Mouse (Mus musculus): ENCODE results near the gene Kif1c. TPM values are rescaled to one million over a fixed set of nuclear protein-coding genes. Genes with fewer than 3 reads are reported as not detected.

The Kif1c gene
- polyA plus RNA-seq, 1 experiment from 2014 or later: 1.5 TPM

GRCm38 (mm10) chr11:70671333-70672047 lies 28.9 kb upstream of the Kif1c start:
- H3K4me3 ChIP-seq (replicated peaks; ENCODE audit: low read length): no peak overlapping the region
- no peaks in the 10 kb centered on the region for H3K27me3 ChIP-seq (replicated peaks; ENCODE audit: control insufficient read depth, insufficient read depth, low read length)
- H3K27ac ChIP-seq (ENCODE audit: low read length): no peak overlapping the region
- no peak overlapping the region for H3K4me2 ChIP-seq (ENCODE audit: low read length)
- H3K36me3 ChIP-seq (ENCODE audit: control insufficient read depth, insufficient read depth): no peaks in the 10 kb centered on the region; the same call in 1 of the 2 replicates
- H3K4me1 ChIP-seq (replicated peaks; ENCODE audit: control insufficient read depth, insufficient read depth, low read length): peaks cover 24% of the 10 kb centered on the region
- ATAC-seq: no peak
- 81% methylated on average over 16 of the region's 16 CpGs for WGBS
- H3K9ac ChIP-seq (replicated peaks; ENCODE audit: low read depth, low read length): no peak overlapping the region
- no peaks in the 10 kb centered on the region for H3K9me3 ChIP-seq (ENCODE audit: control insufficient read depth, low read length)

DNA sequence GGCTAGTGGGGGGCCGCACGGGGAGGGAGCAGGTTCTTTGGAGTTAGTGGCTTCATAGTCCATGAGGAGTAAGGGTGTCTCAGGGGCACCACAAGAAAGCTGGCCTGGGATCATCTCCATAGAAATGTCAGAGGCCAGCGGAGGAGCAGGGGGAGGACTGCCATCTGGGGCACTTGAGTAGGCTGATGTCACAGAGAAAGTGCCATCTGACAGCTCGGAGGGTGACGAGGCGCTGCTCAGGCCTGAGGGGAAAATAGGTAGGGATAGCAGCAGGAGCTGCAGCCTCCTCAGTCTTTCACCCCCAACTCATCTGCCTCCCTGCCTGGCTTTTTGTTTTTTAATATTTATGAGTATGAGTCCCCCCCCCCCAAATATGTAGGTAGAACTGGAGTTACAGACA lies 26.3 kb upstream of the Kif1c start:
- Histone ChIP-seq H3K4me1 (replicated peaks; ENCODE audit: control insufficient read depth, insufficient read depth, low read length) (peaks cover 13% of the 10 kb centered on the region), H3K27me3 (replicated peaks; ENCODE audit: control insufficient read depth, insufficient read depth, low read length) (no peaks in the 10 kb centered on the region), H3K9me3 (ENCODE audit: control insufficient read depth, low read length) (no peaks in the 10 kb centered on the region), H3K9ac (replicated peaks; ENCODE audit: low read depth, low read length) (no peak overlapping the region), H3K27ac (ENCODE audit: low read length) (no peak overlapping the region), H3K4me3 (replicated peaks; ENCODE audit: low read length) (no peak overlapping the region), H3K36me3 (ENCODE audit: control insufficient read depth, insufficient read depth) (no peaks in the 10 kb centered on the region; the same call in 1 of the 2 replicates), H3K4me2 (ENCODE audit: low read length) (no peak overlapping the region)
- no peak for ATAC-seq
- WGBS: 58% methylated on average over 6 of the region's 6 CpGs

DNA sequence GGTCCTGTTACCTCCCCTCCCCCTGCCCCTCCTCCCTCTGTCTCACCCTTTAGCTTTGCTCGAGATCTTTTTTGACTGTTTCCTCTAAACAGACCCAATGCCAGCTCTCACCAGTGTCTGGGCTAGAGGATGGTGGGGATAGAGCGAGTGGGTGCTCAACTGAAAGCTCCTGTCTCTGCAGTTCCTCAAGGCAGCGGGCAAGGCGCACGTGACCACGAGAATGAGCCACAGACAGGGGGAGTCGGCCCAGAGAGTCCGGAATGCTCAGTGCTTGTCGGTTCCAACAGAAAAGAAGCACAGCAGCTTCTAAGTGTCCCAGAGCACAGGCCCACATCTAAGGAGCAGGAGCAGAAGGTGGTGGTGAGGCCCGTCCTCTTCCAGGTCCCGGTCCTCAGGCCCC lies 25.8 kb upstream of the Kif1c start:
- ATAC-seq: no peak
- Histone ChIP-seq H3K4me2 (ENCODE audit: low read length) (no peak overlapping the region), H3K36me3 (ENCODE audit: control insufficient read depth, insufficient read depth) (peaks cover 3% of the 10 kb centered on the region), H3K9me3 (ENCODE audit: control insufficient read depth, low read length) (no peaks in the 10 kb centered on the region), H3K27ac (ENCODE audit: low read length) (no peak overlapping the region), H3K4me1 (replicated peaks; ENCODE audit: control insufficient read depth, insufficient read depth, low read length) (peaks cover 13% of the 10 kb centered on the region), H3K9ac (replicated peaks; ENCODE audit: low read depth, low read length) (no peak overlapping the region), H3K27me3 (replicated peaks; ENCODE audit: control insufficient read depth, insufficient read depth, low read length) (no peaks in the 10 kb centered on the region), H3K4me3 (replicated peaks; ENCODE audit: low read length) (no peak overlapping the region)
- 70% methylated on average over 11 of the region's 11 CpGs for WGBS

DNA sequence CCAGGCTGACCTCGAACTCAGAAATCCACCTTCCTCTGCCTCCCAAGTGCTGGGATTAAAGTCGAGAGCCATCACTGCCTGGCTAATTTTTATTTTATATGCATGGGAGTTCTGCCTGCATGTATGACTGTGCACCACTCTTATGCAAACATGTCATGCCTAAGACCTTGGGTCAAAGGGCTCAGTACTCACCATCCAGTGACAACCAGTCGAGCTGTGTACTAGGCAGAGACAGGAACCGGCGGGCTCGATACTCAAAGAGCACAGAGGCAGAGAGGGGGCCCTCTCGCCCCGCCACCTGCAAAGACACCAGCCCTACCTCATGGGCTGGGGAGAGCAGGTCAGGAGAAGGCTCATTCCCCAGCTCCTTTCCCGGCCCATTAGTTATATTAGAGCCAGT lies 22.3 kb upstream of the Kif1c start:
- ATAC-seq: no peak
- Histone ChIP-seq H3K36me3 (ENCODE audit: control insufficient read depth, insufficient read depth) (peaks cover 6% of the 10 kb centered on the region), H3K4me1 (replicated peaks; ENCODE audit: control insufficient read depth, insufficient read depth, low read length) (peaks cover 9% of the 10 kb centered on the region), H3K27me3 (replicated peaks; ENCODE audit: control insufficient read depth, insufficient read depth, low read length) (no peaks in the 10 kb centered on the region), H3K9ac (replicated peaks; ENCODE audit: low read depth, low read length) (no peak overlapping the region), H3K9me3 (ENCODE audit: control insufficient read depth, low read length) (no peaks in the 10 kb centered on the region), H3K27ac (ENCODE audit: low read length) (no peak overlapping the region), H3K4me3 (replicated peaks; ENCODE audit: low read length) (no peak overlapping the region), H3K4me2 (ENCODE audit: low read length) (no peak overlapping the region)
- WGBS: 81% methylated on average over 9 of the region's 9 CpGs

GRCm38 (mm10) chr11:70678576-70678975 lies 21.8 kb upstream of the Kif1c start:
- no peak for ATAC-seq
- H3K36me3 ChIP-seq (ENCODE audit: control insufficient read depth, insufficient read depth): peaks cover 8% of the 10 kb centered on the region
- H3K27ac ChIP-seq (ENCODE audit: low read length): no peak overlapping the region
- H3K27me3 ChIP-seq (replicated peaks; ENCODE audit: control insufficient read depth, insufficient read depth, low read length): no peaks in the 10 kb centered on the region
- H3K9me3 ChIP-seq (ENCODE audit: control insufficient read depth, low read length): no peaks in the 10 kb centered on the region
- no peak overlapping the region for H3K4me2 ChIP-seq (ENCODE audit: low read length)
- WGBS: 76% methylated on average over 2 of the region's 2 CpGs
- no peak overlapping the region for H3K4me3 ChIP-seq (replicated peaks; ENCODE audit: low read length)
- H3K9ac ChIP-seq (replicated peaks; ENCODE audit: low read depth, low read length): no peak overlapping the region
- H3K4me1 ChIP-seq (replicated peaks; ENCODE audit: control insufficient read depth, insufficient read depth, low read length): peaks cover 9% of the 10 kb centered on the region

- ATAC-seq: no peak
- Histone ChIP-seq H3K9me3 (ENCODE audit: control insufficient read depth, low read length) (no peaks in the 10 kb centered on the region), H3K27me3 (replicated peaks; ENCODE audit: control insufficient read depth, insufficient read depth, low read length) (no peaks in the 10 kb centered on the region), H3K4me2 (ENCODE audit: low read length) (no peak overlapping the region), H3K9ac (replicated peaks; ENCODE audit: low read depth, low read length) (no peak overlapping the region), H3K36me3 (ENCODE audit: control insufficient read depth, insufficient read depth) (peaks cover 12% of the 10 kb centered on the region), H3K27ac (ENCODE audit: low read length) (no peak overlapping the region), H3K4me3 (replicated peaks; ENCODE audit: low read length) (no peak overlapping the region), H3K4me1 (replicated peaks; ENCODE audit: control insufficient read depth, insufficient read depth, low read length) (peaks cover 9% of the 10 kb centered on the region)
- 95% methylated on average over 8 of the region's 8 CpGs for WGBS
These were observed 21.0 kb upstream of the Kif1c start for GRCm38 (mm10) chr11:70679361-70679760.

GRCm38 (mm10) chr11:70679894-70680293 lies 20.5 kb upstream of the Kif1c start:
- H3K27ac ChIP-seq (ENCODE audit: low read length): no peak overlapping the region
- no peaks in the 10 kb centered on the region for H3K27me3 ChIP-seq (replicated peaks; ENCODE audit: control insufficient read depth, insufficient read depth, low read length)
- H3K4me1 ChIP-seq (replicated peaks; ENCODE audit: control insufficient read depth, insufficient read depth, low read length): peaks cover 9% of the 10 kb centered on the region
- H3K9ac ChIP-seq (replicated peaks; ENCODE audit: low read depth, low read length): no peak overlapping the region
- 92% methylated on average over 8 of the region's 8 CpGs for WGBS
- H3K4me3 ChIP-seq (replicated peaks; ENCODE audit: low read length): no peak overlapping the region
- no peaks in the 10 kb centered on the region for H3K9me3 ChIP-seq (ENCODE audit: control insufficient read depth, low read length)
- no peak for ATAC-seq
- H3K36me3 ChIP-seq (ENCODE audit: control insufficient read depth, insufficient read depth): peaks cover 12% of the 10 kb centered on the region
- no peak overlapping the region for H3K4me2 ChIP-seq (ENCODE audit: low read length)

DNA sequence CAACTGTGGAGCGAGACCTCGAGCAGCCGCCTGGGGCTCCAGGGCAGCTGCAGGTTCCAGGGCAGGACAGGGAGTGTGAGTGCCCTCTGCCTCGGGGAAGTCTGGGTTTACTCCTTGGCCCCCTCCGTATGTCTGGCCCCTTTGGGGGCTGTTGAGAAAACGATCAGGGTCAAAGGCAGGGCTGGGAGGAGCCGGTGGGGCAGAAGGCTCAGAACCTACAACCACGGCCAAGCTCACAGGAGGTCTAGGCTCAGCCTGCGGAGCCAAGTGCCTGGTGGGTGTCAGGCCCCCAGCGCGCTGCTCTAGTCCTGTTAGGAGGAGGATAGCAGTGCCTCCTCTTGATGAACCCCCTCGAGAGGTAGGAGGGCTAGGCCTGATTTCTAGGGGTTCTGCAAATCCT lies 19.2 kb upstream of the Kif1c start:
- Histone ChIP-seq H3K36me3 (ENCODE audit: control insufficient read depth, insufficient read depth) (peaks cover 12% of the 10 kb centered on the region), H3K4me3 (replicated peaks; ENCODE audit: low read length) (no peak overlapping the region), H3K4me1 (replicated peaks; ENCODE audit: control insufficient read depth, insufficient read depth, low read length) (peaks cover 9% of the 10 kb centered on the region), H3K9ac (replicated peaks; ENCODE audit: low read depth, low read length) (no peak overlapping the region), H3K9me3 (ENCODE audit: control insufficient read depth, low read length) (no peaks in the 10 kb centered on the region), H3K4me2 (ENCODE audit: low read length) (no peak overlapping the region), H3K27ac (ENCODE audit: low read length) (no peak overlapping the region), H3K27me3 (replicated peaks; ENCODE audit: control insufficient read depth, insufficient read depth, low read length) (no peaks in the 10 kb centered on the region)
- no peak for ATAC-seq
- 68% methylated on average over 12 of the region's 12 CpGs for WGBS

DNA sequence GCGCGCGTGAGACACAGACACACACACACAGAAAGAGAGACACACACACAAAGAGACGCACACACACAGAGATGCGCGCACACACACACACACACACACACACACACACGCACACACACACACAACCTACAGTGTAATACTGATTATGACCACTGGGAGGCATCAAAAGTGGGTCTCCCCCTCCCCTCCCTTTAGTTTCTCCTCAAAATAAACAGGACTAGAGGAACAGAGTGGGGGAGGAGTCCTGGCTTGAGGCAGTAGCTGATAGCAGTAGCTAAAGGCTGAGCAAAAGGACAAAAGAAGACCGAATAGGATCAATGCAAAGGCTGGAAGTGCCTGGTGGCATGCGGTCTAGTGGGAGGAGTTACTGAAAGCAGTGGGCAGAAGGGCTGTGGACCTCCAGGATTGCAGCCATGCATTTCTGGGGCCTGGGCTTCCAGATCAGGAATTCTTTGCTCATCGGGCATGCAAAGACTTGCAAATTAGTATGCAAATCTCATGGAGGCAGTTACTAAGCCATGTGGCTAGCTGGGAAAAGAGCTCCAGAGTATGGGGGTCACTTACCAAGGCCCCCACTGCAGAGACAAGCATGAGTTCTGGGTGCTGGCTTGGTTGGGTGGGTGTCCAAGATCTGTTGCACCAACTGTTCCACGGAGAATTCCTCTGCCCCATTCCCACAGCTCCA lies 18.3 kb upstream of the Kif1c start:
- WGBS: 14% methylated on average over 11 of the region's 11 CpGs
- Histone ChIP-seq H3K36me3 (ENCODE audit: control insufficient read depth, insufficient read depth) (peaks cover 12% of the 10 kb centered on the region), H3K9ac (replicated peaks; ENCODE audit: low read depth, low read length) (0 out of 2 replicates have a peak overlapping the region, but pooled peaks have one; percentile 39), H3K4me1 (replicated peaks; ENCODE audit: control insufficient read depth, insufficient read depth, low read length) (peaks cover 16% of the 10 kb centered on the region), H3K9me3 (ENCODE audit: control insufficient read depth, low read length) (no peaks in the 10 kb centered on the region), H3K4me3 (replicated peaks; ENCODE audit: low read length) (no peak overlapping the region), H3K27me3 (replicated peaks; ENCODE audit: control insufficient read depth, insufficient read depth, low read length) (no peaks in the 10 kb centered on the region), H3K4me2 (ENCODE audit: low read length) (peak overlapping the region; percentile 24; the same call in 1 of the 2 replicates), H3K27ac (ENCODE audit: low read length) (peak overlapping the region; percentile 71)
- peak; percentile 86 for ATAC-seq
